Mouse (Mus musculus) ES-E14 (cell line): Measurements from ENCODE around the gene Kcmf1.

Experiments used
- CHD2 ChIP-seq: IDR thresholded peaks from 2 replicates; pipeline ENCODE4 v1.6.1; 2014; ENCODE audit warnings: mild to moderate bottlenecking, low read depth, low read length, inconsistent platforms
- HCFC1 ChIP-seq: IDR thresholded peaks from 2 replicates; pipeline ENCODE4 v1.6.1; 2012; ENCODE audit warnings: low read length, inconsistent platforms, borderline replicate concordance; ENCODE audit not compliant: insufficient read depth
- MAFK ChIP-seq: IDR thresholded peaks from 2 replicates; pipeline ENCODE4 v1.6.1; 2014; ENCODE audit warnings: mild to moderate bottlenecking, low read depth, low read length, inconsistent platforms; ENCODE audit not compliant: insufficient read depth
- ZC3H11A ChIP-seq: IDR thresholded peaks from 2 replicates; pipeline ENCODE4 v1.6.1; 2012; ENCODE audit warnings: low read depth, mild to moderate bottlenecking, inconsistent platforms, low read length, borderline replicate concordance
- ZNF384 ChIP-seq: IDR thresholded peaks from 2 replicates; pipeline ENCODE4 v1.6.1; 2012; ENCODE audit warnings: low read depth, low read length, inconsistent platforms

GRCm38 (mm10) chr6:72899781-72900681, at the start of gene Kcmf1:
- TF ChIP-seq ZNF384 (no peak), CHD2 (no peak), ZC3H11A (no peak), HCFC1 (no peak; the same call in 1 of the 2 replicates), MAFK (no peak)
